Mouse (Mus musculus) left cerebral cortex, postnatal 25 days (tissue): ENCODE data around the gene Frmd4a. TPM values are rescaled to one million over a fixed set of nuclear protein-coding genes. Genes with fewer than 3 reads are reported as not detected.
"Not testable (repeated sequence)": the region's sequence is repeated elsewhere in the genome, so short reads cannot be mapped to it uniquely, and the experiment has no call there.

Source experiments
- DNase-seq, 2 experiments: peaks; one replicate each; pipeline ENCODE4 v3.0.0; 2022; ENCODE audit warnings: low spot score in 2 of 2, mixed read lengths in 1 of 2
- intact Hi-C: fragments of 180-260 bp; cut with DNase I; formaldehyde crosslinking; loops from one replicate; pipeline ENCODE4 v1.15.1; 2025
- total RNA-seq, 2 experiments: library from RNA; stranded (reverse); gene quantifications; 2 replicates each; pipeline ENCODE4 v1.2.3; 2021

The Frmd4a gene
- total RNA-seq, 2 experiments from 2014 or later = 59.3 to 71.4 TPM

DNA sequence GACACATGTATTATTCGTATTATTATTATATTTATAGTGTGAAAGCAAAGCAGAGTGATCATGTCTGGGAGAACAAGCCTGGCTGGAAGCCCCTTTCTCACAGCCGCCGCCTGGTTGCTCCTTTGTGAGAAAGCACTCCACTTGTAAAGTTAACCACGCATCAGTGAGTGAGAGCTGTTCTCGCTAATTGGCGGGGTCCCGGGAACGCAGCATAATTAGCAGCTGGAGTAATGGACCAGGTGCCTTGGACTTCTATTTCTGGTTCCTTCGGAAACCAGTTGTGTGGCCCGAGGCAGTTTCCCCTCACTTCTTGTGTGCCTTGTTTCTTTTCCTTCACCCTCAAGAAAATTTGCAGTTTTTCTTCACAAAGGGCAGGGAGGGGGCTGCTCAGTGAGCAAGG, 538.7 kb downstream of the Frmd4a start:
- intact Hi-C loops = no loop called here
- DNase-seq = no peak

DNA sequence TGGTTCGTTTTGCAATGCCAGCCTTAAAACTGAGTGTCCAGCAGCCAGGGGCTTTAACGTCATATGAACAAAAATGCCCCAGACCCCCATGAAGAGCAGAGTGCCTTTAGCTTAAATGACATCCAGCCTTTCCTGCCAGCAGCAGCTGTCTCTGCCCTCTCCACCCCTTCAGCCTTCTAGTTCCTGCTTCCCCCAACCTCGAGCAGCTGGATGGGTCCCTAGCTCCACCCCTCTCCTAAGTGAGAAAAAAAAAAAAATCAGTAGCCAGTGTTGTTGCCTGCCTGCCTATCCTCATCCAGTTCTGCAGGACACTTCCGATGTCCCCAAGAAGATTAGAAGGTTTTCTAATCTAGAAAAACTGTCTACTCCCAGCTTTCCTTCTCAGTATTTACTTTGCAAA, 539.5 kb downstream of the Frmd4a start:
- intact Hi-C loops = no loop called here
- no peak for DNase-seq

DNA sequence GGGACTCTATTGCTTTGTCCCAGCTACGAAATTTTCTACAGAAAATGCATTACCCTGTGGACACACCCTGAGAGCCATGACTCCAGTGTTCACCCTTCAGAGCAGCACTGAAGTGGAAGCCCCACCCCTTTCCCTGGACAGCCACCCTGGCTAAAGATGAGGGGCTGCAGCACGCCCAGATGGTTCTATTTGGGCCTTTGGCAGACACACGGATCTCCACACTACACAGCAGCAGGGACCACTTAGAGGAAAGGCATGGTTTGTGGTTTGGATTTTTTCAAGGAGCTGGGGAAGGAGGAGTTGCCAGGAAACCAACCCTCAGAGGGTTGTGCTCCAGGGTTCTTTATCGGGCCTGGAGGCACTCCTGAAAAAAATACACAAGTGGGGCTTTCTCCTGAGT, 539.9 kb downstream of the Frmd4a start:
- intact Hi-C loops = no loop called here
- DNase-seq = no peak

DNA sequence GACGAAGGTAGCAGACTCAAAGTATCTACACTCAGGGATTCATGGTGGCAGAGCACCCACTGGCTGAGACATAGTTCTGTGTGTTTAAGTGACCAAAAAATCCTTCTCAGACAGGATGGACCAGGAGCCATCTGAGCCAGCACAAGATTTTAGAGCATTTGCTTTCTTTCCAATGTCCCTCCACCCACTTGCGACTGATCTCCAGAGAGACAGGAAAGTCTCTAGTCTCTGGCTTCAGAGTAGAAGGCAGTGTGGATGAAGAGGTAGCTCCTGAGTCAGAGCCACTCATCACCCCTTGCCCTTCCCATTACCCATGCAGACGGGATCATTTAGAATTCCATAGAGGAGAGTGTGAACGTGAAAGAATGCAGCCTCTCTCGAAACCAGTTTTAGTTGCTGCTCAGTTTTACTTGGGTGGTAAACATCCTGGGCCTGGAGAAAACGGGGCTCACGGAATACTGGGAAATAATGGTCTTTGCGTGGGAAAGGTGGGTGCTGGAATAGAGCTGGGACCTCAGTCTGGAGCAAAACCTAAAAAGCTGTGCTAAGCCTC, 541.2 kb downstream of the Frmd4a start:
- DNase-seq = no peak
- intact Hi-C loops = loop anchor here (1.0 kb wide), 1 partner anchor 58 kb away; no protein-coding TSS in a partner anchor

DNA sequence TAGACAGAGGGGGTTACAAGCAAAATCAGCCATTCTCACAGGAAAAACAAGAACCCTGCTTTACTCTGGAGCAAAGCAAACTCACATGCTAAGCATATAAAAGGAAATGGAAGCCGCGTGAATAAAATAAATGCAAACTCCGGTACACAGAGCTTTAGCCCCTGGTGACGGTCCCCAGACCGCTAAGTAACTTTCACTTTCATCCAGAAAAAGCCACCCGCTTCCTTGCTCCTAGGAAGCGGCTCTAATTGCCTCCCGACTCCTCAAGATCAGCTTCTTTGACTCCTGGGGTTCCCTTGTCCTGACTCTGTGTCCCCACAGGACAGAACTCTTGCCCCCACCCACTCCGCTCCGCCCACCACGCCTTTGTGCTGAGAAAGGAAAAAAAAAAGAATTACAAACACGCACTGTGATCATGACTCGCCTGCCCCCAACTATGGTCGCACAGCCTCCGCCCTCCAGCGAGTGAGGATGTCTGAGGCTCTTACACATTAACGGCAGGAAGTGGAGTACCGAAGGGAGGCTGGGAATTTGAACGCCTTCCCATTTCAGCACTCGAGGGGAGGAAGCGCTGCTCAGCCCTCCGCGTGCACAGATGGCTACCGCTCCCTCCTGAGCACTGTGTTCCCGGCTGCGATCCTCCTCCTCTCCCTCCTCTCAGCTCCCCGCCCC, 541.8 kb downstream of the Frmd4a start:
- intact Hi-C loops = loop anchor here (1.0 kb wide), 1 partner anchor 59 kb away; no protein-coding TSS in a partner anchor
- peak; percentile 81 to 94 for DNase-seq

DNA sequence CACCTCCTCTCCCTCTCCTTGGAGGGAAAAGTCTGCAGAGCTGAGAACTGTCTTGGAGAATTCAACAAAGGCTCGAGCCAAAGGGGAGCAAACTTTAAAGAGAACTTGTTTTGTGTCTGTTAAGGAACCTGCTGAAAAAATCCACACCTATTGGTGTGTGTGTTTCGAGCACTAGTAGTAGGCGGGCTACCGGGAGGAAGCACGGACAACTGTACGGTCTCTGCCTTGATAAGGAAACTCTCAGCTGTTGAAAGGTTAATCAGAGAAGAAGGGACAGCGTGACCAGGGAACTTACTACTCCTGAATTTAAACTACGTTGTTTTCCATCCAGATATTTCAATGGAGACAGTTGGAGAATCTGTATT, 542.3 kb downstream of the Frmd4a start:
- intact Hi-C loops = loop anchor here (1.0 kb wide), 1 partner anchor 60 kb away; no protein-coding TSS in a partner anchor

DNA sequence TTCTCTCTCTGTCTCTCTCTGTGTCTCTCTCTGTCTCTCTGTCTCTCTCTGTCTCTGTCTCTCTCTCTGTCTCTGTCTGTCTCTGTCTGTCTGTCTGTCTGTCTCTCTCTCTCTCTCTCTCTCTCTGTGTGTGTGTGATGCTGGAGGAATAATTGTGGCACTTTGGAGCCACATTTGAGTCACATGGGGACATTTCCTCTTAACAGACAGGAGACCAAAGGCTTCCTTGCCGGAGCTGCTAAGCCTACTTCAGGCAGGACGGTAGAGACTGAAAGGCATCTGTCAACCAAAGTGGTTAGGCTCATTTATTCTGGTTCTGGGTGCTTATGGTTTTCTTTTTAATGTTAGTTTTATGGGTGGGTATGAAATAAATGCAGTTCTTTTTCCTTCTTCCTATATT, 543.0 kb downstream of the Frmd4a start:
- DNase-seq, intact Hi-C loops: not testable (repeated sequence)

More for the DNA sequence above, 542.3 kb downstream of the Frmd4a start:
- DNase-seq = no peak

DNA sequence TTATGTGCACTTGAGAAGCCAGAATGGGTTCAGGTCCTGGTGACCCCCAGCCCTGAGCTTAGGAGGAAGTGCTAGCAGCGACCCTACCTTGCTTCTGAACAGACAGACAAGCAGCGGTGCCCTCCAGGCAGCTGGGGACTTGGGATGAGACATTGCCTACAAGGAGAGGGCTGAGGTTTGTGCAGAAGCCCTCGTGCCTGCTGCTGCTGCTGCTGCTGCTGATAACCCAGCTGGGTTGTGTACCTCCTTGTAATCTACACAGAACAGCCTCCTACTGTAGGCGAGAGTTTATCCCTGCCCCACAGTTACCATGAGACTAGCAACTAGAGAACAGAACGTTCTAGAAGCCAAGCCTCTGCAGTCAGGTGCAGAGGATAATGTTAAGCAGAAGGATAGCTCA, 543.7 kb downstream of the Frmd4a start:
- intact Hi-C loops = no loop called here
- DNase-seq = no peak

DNA sequence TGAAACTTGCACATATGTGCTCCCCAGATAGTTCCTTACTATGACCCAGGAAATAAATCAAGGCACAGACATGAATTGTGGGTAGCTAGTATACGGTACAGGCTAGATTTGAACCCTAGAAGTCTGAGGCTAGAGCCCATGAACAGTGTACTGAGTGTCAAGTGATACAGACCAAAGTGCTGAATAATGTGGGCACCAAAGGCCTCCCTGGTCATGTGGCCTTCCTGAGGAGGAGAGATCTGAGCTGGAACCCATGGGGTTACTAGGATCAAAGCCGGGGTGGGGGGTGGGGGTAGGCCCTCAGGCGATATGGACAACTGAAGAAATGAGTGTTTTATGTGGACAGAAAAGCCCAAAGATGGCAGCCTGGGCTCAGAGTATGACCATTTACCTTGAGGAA, 544.9 kb downstream of the Frmd4a start:
- no peak for DNase-seq
- intact Hi-C loops = no loop called here

DNA sequence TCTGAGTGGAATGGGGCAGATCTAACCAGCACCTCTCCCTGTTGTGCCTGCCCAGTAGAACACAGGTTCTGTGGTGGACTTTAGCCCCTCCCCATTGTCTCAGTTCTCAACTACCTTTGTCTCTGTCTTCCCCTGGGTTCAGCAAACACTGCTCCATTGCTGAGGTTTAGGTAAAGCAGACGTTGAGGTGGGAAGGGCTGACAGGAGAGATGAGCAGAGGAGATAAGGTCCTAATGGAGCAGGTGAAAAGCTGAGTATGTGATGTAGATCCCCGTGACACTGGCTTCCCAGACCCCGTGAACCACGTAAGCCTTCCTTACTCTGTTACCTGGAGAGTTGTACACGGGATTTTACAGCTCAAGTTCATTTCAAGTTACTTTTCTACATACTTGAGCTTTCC, 545.3 kb downstream of the Frmd4a start:
- no peak for DNase-seq
- intact Hi-C loops = no loop called here

DNA sequence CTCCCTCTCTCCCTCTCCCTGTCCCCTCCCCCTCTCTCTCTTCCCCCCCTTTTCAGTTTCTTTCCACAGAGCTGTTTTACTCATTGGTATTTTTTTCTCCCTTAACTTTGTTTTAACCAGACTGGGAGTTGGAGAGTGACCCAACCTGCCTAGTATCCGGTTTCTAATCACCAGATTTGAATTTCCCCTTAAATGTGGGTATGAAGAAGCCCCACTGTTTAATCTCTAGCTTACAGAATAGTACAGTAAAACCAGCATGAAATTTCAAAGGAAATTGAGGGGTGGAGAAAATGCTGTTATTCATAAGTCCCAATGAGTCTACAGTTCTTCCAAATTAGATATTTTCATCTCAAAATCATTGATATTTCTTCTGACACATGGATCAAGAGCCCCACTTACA, 545.8 kb downstream of the Frmd4a start:
- intact Hi-C loops = no loop called here
- no peak for DNase-seq

DNA sequence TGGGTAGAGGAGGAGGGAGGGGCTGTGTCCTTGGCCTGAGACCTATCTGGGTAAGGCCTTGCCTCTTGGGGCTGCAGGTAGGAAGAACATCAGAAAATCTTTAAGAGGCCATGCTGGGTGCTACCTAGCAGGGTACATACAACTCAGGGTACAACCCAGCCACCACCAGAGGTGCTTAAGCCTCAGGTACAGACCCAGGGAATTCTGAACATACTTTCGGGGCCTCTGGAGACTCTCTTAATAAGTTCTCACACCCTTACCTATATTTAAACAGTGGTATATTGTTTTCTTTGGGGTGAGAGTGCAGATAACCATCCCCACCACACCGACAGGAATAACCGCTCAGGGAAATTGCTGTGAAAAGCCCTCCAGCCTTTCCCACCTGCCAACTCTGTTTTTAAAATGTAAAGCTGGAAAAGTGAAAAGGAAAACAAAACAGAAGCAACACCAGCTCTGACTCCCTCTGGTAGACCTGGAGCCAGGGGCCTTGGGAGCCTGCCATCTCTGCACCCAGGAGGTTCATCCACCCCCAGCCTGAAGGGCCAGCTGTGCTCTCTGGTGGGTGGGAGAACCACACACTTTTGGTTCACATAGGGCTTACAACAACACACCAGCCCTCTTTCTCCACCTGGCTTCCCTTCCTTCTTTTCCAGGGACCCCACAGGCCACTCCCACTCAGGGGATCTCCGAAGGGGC, 548.9 kb downstream of the Frmd4a start:
- no peak for DNase-seq
- intact Hi-C loops = no loop called here

DNA sequence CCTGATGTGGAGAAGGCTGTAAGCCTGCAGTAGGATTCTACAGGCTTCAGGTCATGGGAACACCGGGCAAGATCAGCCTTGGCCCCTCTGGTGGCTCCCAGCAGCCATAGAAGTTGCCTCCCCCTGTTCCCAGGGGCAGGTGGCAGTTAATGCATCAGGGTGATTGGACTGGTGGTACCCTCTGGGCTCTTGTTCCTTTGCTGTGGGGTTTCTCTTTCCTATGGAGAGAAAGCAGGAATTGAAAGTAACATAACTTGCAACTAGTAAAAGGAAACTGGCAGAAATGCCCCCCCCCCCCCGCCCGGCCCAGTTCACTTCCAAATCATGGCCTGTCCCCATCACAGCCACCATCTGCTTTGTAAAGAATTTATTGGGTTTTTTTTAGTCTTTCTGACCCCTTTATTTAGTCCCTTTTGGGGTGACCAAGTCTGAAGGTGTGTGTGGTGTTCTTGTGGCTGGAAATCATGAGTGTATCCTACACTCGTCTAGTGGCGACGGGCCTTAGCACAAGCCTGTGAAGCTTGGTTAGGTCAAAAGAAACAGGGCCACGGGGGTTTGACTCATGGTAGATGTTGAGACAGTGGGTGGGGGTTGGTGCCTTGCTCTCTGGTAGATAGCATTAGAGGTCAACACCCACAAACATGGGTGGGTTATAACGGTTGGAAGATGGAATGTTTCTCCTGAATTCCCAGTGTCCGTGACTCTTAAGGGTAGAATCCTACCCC, 549.6 kb downstream of the Frmd4a start:
- intact Hi-C loops = no loop called here
- no peak for DNase-seq

DNA sequence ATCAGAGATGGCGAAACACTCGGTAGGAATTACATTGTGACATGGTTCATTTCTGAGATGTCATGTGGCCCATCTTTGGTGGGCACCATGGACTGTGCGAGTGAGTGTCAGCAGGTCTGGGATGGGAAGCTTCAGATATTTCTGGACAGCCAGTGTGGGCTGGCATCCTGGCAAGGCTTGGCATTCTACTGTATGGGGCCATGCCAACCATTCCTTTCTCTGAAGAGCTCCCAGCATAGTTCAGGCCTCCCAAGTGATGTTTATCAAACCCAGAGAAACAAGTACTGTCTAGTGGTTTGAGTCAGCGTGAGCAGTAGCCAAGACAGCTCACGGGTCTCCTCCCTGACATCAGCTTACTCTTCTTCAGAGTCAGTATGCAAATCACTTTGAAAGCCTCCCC, 551.5 kb downstream of the Frmd4a start:
- intact Hi-C loops = no loop called here
- no peak for DNase-seq

DNA sequence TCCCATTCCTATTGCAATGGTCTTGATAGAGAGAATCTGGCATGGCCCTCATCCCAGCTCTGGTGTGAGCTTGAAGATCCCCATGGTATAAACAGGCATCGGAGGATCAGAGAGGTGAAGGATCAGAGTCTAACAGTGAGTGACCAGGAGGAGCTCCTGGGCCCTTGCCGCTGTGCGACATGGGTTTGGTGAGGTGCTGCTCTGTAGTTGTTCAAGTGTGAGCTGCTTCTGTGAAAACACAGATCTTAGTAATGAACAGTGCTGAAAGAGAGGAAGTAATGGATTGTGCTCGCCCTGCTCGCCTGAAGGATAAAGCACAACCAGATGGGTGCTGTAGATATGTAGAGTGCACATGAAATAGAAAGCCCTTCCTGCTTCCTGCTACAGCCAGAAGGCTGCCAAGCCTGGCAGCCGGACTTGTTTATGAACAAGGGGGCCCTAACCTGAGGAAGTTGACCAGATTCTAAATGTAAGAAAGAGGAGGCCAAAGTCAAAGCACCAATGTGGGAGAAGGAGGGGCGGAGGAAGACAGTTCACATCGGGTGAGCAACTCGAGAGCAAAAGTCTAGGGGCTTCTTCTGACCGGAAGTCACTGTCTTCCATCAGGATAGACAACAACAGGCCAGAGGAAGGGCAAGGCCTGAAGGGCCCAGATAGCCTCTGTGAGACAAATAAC, 552.8 kb downstream of the Frmd4a start:
- intact Hi-C loops = no loop called here
- DNase-seq = no peak

DNA sequence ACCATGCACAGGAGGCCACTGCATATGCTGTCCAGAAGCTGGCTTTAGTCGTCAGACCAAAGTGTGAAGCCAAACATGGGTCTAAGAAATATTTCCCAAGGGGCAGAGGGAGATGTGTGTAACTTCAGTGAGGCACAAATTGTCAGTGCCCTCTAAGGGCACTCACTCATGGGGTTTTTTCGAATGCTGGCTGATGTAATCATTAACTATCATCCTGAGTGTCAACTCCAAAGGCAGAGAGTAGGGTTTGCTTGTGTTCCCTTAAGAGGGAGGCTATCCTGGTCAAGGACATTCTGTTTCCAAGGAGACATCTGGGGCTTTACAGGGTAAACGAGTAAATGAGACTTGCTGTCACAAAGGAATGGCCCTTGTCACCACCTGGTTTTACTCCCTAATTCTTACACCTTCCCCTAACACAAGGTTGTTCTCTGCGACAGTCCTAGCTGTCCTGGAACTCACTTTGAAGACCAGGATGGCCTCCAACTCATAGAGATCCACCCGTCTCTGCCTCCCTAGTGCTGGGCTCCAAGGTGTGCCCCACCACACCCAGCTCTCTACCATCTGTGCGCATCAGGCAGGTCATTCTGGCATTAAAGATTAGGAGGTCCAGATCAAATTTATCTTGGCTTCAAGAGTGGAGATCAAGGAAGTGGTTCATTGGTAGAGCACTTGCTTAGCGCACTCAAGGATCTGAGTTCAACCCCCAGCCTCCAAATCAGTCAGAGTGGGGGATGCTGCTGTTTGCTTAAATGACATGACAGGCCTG, 555.2 kb downstream of the Frmd4a start:
- intact Hi-C loops = no loop called here
- no peak for DNase-seq

DNA sequence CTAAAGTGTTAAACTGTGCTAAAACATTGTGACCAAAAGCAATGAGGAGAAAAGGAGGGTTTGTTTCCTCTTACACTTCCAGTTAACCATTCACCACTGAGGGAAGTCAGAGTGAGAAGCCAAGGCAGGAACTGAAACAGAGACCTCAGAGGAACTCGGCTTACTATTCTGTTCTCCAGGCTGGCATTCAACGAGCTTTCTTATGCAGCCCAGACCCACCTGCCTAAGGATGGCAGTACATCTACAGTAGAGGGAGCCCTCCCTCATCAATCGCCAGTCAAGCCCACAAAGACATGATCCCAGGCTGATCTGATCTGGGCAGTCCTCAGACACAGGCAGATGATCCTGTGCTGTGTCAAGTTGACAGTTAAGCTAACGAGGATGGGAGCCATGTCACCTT, 555.9 kb downstream of the Frmd4a start:
- no peak for DNase-seq
- intact Hi-C loops = no loop called here

DNA sequence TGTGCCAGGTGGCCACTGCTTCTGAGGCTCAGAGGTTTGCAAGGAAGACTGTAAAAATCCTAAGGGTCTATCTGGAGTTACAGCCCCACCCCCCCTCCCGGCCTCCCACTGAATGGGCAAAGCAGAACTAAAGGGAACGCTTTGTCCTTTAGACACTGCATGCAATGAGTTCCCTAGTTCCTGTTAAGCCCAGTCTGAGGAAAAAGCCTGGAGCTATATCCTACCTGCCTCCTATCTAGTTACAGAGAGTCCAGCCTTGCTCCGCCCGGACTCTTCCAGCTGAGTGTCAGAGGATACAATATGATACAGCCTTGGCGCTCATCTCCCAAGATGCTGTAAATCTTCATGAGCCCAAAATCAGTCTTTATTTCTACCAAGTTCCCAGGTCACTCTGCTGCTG, 556.7 kb downstream of the Frmd4a start:
- intact Hi-C loops = no loop called here
- no peak for DNase-seq

DNA sequence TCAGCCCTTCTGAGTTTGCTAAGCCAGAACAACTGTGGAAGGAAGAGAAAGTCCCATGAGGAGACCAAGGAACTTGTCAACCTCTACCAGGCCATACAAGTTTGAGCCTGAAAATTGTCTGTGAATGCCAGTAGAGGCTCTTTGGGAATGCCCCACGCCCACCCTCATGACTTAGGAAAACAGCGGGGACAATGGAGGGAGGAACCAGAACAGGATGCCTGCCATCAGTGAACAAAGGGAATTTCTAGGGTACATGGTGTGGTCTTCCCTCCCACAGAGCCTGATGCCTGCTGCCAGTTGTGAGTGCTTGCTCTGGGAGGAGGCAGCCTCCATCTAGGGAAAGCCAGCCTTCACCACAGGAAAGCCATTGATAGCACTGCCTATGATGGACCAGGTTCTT, 557.6 kb downstream of the Frmd4a start:
- DNase-seq = no peak
- intact Hi-C loops = no loop called here
